Mouse (Mus musculus) spleen, postnatal 14 days (tissue): ENCODE measurements around the gene Ifnar2.
A peak's percentile ranks its signal among the peaks of the same experiment; 100 is the strongest.

Experiments
- DNase-seq, 2 experiments: peaks; one replicate each; pipeline ENCODE4 v3.0.0; 2021 to 2022; ENCODE audit warnings: low spot score in 2 of 2

The Ifnar2 gene

DNA sequence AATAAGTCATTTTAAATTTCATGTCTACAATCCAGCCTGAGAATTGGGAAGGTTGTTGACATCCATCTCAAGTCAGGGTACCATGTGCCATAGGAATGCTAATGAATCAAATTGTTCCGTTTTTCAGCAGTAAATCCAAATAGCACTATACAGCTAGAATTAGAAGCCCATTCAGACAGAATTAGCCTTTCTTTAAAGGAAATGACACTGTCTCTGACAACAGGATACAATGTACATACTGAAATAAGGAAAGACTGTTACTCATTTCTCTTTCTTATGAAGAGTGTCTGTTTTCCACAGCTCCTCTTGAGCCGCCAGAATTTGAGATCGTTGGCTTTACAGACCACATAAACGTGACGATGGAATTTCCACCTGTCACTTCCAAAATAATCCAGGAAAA, 18.8 kb downstream of the Ifnar2 start, which contains the start of gene Gm21970:
Gene Gm21970, plus strand, starts transcription at position 301 of the 400 bp plus-strand sequence.
- no peak for DNase-seq

DNA sequence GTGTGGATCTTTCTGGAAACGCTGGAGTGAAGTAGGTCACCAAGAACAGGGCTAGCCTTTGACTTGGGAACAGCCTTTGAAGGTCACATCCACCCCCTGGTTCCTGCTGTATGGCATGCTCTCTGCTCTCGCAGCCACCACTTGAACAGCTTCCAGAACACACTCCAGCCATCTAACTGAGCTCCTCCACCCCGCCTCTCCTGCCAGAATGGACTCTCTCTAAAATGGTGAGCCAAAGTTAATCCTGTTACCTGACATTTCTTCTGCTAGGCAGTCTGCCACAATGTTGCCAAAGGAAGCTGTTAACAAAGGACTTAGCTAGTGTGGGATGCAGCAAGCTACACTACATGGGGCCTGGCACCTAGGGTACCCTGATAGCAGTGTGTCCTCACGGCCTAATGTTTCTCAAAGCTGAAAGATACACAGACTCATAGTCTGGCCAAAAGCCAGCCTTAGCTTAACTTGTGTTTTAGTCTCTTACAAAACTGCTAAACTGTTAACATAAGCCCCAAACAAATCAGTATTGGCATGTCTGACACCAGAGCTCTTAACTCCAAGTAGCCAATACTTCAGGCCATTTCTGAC, 22.3 kb downstream of the Ifnar2 start:
- no peak for DNase-seq

DNA sequence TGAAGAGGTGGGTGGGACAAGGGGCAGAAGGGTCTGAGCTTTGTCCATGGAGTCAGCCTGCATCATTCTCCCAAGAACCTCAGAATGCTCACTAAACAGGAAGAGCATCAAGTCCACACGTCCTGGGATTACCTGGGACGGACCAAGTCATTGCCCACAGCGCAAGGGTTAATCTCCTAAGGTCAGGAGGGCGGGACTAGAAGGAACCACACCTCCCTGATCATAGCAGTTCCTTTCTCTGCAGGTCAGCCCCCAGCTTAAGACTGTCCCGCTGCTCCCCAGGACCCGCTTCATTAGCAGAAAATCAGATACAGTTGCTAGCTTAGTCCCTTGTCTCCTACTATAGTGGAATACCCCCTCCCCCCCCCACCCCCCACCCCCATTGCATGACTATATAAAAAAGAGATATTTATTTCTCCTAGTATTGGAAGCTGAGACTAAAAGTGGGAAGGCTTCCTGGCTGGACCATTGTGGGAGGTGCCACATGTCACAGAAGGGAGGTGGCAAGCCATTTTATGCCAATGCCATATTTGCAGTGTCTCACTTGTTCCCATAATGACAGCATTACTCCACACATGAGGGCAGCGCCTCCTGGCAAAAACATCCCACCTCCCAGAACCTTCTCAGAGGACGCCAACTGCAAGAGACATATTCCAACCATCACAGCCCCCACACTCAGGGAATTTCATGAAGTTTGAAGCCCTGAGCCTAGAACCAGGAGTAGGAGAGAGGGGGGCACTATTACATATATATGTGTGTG, 23.2 kb downstream of the Ifnar2 start:
- no peak for DNase-seq

DNA sequence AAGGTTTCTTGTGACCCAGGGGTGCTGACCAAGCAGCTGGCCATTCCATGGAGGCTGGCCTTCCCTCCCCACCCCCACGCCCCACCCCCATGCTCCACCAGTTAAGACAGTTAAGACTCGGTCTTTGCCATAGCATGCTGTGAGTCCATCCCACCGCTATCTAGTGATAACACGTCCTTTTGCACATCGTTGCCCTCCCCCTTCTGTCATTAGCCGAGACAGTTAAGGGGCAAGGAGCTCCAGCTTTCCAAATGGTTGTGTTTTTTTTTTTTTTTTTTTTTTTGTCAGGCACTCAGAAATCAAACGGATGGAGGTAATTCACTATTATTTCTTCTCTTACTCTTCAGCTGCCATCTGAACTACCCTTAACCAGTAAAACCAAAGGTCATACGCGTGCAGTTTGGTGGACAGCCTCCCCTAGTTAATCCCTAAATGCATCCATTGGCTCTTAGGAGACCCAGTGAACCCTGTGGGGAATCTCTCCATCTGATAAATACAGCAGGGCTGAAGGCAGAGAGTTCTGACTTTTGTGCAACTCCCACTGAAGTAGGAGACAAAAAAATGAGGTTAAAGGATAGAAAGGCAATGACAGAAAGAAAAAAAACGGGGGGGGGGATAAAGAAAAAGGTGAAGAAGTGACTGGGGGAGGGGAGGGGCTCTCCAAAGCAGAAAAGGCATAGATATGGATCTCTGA, 24.4 kb downstream of the Ifnar2 start:
- no peak for DNase-seq

DNA sequence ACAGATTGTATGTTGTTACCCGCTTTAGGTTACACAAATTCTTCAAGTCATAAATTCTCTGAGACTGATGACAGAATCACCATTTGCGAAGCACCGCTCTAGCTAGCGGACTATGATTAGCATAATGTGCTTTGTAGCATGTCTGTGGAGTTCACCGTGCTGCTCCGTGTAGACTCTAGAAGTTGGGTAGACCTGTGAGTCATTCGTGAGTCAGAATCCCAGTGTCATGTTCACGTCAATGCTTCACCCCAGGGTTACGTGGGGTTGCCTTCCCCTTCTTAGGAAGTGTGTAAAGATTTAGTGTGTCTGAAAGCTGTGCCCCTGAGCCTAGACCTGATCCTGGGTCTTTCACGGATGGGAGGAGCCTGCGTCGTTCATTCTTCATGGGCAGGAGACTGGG, 25.4 kb downstream of the Ifnar2 start:
- DNase-seq: no peak

DNA sequence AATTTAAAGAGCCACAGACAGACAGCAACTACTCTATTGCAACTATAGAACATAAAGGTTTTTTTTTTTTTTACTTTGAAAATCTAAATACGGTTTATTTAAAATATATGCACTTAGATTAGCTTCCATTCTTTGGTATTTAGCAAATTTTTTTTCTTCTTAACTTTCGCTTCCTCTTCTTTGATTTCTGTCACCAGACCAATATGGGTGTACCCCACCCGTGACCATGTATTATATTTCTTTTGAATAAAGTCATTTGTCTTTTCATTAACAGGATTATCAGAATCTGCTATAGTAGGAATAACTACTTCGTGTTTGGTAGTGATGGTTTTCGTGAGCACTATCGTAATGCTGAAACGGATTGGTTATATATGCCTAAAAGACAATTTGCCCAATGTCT, 26.4 kb downstream of the Ifnar2 start:
- no peak for DNase-seq

DNA sequence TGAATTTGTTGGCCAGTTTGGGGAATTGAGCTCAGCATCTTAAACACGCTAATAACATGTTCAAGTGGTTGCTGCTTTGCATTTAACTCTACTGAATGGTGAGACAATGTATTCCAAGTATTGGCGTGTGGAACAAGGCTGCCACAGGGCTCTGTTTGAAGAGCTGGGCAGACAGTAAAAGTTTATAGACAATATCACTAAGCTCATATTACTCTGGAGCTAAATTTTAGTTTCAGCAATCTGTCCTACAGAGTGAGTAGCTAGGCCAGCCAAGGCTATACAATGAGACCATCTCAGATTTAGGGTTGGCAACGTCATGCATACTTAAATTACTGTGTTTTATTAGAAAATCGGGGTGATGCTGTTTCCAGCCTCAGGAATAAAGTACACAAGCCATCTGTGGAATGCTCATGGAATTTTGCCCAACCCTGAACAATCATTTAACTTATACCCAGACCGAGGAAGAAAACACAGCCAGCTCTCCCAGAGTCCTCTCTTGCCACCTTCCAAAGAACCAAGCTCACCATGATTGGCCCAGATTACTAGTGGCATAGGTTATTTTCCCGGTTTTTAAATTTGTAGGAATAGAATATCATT, 29.1 kb downstream of the Ifnar2 start:
- DNase-seq: no peak

DNA sequence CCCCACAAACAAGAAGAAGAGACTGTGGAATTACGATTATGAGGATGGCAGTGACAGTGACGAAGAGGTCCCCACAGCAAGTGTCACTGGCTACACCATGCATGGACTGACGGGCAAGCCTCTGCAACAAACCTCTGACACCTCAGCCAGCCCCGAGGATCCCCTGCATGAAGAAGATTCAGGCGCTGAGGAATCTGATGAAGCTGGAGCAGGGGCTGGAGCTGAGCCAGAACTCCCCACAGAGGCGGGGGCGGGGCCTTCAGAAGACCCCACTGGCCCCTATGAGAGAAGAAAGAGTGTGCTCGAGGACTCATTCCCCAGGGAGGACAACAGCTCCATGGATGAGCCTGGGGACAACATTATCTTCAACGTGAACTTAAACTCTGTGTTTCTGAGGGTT, 31.2 kb downstream of the Ifnar2 start:
- no peak for DNase-seq

DNA sequence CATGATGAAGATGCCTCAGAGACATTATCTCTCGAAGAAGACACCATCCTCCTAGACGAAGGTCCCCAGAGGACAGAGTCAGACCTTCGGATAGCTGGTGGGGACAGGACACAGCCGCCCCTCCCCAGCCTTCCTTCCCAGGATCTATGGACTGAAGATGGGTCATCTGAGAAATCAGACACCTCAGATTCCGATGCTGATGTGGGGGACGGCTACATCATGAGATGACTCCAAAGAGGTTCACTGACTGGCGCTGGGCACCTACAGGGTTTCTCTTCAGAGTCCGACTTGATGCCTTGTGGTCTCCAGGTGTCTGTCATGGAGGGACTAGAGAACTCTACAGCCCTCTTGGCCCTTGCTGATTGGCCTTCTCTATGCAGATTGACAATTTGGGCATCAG, 31.6 kb downstream of the Ifnar2 start:
- DNase-seq: no peak

DNA sequence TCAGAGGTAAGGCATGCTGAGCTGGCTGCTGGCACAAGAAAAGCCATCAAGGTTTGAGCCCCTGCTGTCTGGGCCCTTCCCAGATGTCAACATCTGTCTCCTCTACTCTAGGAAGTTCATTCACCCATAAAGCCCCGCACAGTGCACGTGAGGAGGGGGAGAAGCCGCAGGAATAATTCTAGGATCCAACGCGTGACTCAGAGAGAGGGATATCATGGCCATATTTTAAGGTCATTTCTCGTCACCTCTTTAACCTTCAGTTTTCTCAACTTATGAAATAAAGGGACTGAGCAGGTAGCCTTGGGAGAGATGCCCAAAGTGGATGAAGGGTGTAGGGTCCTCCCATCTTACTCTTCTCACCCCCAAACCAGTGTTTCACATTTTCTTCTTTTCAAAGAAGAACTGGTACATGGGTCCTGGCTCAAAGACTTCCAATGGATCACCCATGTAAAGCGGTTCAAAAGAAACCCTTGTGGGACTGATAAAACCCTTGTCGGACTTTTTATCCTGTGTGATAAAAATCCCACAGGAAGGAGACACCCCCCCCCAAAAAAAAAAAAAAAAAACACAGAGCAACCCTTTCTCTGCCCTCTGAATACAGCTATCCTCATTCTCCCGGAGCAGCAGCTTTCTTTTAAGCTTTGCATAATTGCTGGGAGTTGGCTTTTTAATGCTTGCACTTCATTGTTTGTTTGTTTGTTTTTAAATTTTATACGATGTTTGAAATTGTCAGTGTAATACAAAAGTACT, 32.4 kb downstream of the Ifnar2 start:
- no peak for DNase-seq

DNA sequence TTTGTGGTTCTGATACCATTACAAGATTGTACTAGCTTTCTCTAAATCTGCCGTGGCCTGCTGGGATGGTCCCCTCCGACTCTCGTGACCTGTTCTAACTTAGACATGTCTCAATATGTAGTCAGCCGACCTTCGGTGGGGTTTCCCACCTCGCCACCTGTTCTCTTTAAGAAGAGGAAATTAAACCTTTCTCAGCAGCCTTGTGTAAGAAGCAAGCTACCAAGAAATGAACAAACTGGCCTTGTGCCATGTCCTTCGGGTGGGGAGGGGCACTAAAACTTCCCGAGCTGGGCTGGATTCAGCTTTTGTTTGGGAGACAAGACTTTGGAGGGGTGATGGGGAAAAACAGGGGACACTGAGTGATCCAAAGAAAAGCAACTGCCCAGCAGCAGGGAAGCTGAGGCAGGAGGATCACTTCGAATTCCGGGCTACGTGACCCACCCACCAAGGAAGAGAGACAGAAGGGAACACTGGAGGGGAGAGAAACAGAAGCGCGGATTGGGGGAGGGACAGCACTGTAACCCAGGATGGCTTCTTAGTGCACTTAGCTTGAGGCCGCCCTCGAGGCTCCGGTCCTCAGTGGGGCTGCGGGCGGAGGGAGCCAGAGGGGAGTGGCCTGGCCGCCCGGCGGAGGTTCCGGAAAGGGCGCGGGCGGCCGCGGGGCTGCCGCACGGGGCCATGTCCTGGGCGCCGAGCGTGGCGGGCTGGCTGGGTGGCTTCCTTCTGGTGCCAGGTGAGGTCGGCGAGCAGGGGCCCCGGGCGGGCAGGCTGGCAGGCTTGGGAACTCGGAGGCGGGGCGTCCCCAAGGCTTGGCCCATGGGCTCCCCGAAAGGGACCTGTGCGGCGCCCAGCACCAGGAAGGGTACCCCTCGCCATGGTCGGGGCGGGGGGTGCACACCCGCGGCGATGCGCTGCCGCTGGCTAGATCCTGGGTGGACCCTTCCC, 33.3 kb downstream of the Ifnar2 start, which contains the start of gene Il10rb:
Gene Il10rb, plus strand, starts transcription at position 525 of the 945 bp plus-strand sequence.
- DNase-seq: peak; percentile 76 to 82

DNA sequence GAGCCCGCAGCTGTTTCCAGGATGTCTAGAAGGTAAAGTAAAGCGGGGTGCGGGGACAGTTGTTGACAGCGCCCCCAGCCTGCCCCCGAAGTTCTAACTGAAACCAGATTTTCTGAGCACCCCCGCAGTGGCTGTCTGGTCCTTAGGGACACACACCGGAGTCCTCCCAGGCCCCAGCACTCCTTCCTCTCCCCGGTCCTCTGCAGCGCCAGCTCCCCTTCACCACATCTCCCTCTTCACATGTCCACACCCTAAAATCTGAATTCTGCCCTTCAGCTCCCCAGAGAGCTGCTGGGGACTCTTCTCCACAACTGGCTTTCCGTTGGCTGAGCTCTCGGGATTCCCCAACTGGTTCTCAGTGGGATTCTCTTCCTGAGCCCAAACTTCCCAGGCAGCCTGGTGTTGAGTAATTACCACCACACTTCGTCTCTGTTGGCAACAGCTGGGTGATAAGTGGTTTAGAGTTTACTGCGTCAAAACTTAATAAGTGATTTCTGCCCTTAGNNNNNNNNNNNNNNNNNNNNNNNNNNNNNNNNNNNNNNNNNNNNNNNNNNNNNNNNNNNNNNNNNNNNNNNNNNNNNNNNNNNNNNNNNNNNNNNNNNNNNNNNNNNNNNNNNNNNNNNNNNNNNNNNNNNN, 34.1 kb downstream of the Ifnar2 start:
- DNase-seq: peak in 1 of 2 experiments; percentile 38

DNA sequence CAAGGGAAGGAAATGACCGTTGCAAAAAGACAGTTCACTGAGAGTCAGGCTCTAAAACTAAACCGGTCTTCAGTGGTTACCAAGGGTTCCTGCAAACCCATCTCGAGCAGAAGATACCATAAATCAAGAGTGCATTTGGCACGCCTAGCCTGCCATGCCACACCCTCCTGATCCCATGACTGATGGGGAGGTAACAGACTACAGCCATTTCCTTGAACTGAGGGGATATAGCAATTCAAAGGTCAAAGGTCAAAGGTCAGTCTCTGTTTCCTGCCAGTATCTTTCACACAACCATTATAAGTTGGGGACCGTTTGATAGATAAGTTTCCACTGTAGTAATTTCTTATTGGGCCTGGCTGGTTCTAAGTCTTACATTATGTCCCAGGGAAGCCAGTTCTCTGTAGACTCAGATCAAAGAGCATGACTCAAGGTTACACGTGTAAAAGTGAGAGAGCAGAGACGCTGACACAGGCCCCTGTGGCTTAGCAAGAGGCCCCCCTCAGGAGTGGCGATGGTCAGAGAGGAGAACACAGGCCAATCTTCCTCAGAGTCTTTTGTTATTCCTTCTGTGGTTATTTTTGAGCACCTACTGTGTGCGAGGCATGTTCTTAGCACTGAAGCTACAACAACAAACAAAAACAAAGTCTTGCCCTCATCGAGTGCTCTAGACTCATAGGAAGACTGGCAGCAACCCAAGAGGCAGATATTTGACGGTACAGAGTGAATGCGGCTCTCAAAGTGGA, 40.7 kb downstream of the Ifnar2 start:
- no peak for DNase-seq

DNA sequence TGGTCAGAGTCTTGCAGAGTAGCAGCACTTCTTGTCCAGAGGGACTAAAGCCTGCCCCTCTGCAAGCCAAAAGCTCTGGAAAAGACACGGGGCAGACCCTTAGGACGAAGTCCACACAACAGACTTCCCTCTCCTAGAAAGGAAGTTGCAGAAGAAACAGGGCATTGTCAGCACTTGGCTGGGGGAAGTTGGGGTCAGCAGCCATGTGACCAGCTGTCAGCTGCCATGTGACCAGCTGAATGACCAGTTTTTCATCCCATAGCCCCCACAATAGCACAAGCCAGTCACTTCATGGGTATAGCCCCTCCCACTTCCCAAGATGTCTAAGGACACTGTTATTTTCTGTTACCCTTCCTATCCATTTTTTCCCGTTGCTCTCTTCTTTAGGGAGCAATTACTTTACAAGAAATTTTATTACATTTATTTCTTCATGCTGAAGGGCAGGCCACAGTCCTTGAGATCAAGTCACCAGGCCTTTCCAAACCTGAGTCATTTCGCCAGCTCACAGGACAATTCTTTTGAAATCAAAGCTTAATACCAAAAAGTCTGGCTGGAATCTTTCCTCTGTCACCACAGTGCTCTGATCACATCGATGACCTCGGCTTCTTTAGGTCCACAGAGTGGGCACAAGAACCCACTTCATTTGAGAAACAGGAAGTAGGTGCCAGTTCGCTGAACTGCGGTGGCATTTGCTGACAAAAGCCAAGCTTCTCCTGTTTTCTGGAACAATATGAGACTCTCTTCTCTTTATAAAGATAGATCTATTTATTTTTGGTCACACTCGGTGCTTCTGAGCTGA, 43.0 kb downstream of the Ifnar2 start:
- no peak for DNase-seq

DNA sequence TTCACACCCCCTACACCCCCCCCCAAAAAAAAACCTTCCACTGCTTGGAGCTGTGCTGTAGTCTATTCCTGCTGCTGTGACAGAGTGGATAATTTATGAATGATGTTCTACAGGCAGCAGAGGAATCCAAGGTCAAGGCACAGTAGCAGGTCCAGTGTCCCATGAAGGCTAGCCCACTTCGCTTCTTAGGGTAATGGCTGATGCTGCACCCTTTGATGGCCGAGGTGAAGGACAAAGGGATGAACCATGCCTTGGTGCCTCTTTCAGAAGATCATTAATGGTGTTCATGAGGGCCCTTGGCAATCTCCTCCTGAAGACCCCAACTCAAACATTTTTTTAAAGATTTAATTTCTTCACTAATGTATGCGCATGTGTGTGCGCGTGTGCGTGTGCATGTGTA, 43.8 kb downstream of the Ifnar2 start:
- DNase-seq: no peak

DNA sequence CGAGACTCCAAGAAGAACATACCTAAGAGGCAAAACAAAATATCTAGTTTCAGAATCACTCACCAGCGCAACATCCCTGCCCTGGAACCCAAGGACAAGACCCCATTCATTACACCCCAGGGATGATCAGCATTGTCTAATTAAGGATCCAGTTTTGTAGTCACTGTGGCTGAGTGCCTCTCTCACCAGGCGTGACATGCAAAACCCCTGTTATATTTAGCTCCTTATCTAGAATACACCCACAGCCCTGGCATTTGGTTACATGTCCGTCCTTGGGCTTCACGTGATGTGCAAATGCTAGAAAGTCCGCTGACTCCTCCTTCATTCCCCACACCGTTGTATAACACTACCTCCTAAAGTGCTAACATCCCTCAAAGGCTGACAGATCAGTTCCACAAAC, 44.4 kb downstream of the Ifnar2 start:
- DNase-seq: peak in 1 of 2 experiments; percentile 28

DNA sequence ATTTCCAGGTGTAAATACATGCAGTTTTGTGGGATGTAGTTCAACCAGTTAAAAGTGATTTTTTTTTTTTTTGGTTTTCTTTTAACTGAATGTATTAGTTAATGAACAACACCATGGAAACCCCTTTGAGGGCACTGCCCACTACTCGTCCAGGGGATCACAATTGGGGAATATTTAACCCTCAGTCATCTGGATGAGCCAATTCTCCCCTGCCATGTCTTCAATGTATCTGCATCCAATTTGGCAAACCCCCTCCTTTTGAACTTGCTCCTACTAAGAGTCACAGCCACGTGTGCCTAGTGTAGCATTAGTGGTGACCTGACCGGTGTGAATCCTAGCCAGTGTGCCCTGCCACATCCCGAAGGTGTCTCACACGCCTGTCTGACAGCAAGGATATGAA, 45.9 kb downstream of the Ifnar2 start:
- no peak for DNase-seq

DNA sequence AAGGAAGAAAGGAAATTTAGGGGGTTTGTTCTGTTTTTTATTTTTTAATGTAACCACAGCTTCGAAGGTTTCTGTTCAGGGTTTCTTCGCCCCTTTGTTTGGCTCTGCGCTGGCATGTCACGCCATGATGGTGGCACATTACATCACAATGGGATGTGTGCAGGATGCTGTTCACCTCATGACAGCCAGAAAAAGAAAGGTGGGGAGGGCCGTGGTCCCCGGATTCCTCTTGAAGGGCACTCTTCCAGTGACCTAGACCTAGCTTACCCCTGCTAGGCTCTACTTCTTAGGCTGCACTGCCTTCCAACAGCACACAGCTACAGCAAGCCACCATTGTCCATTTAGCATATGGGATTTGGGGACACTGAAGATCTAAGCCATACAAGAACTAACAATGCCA, 53.2 kb downstream of the Ifnar2 start:
- DNase-seq: no peak

DNA sequence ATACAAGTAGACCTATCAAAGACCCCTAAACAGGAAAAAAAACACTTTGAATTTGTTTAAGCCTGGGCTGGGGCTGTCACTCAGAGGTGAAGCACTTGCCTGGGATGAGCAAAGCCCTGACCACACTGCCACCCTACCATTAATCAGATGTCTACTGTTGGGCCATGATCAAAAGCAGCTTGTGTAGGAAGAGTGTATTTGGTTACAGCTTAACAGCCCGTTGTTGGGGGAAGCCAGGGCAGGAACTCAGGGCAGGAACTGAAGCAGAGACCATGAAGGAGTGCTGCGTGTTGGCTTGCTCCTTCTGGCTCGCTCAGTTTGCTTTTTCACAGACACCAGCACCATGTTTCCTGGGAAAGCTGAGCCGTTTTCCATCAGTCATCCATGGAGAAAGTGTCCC, 54.0 kb downstream of the Ifnar2 start:
- no peak for DNase-seq
